Mouse (Mus musculus) hindbrain, embryonic 15.5 days (tissue): ENCODE measurements at regions not wholly inside any gene's neighbourhood (a gene's known extent, or its start where the extent isn't known, plus 50 kb on each side); places are given as distances from the start of the nearest gene placed in this dataset.

Experiments used
- ATAC-seq: fragments of 200-750 bp; cut with Nextera tagmentation; 2 replicates; pipeline ENCODE4 v1.8.0; 2017; ENCODE audit warnings: low read depth, moderate number of reproducible peaks, moderate TSS enrichment; ENCODE audit not compliant: low FRiP score
- H3K27ac ChIP-seq: fragments of 300-500 bp; sonication (generic); replicated peaks from 2 replicates; pipeline ENCODE4 v1.5.1; 2015; ENCODE audit warnings: mild to moderate bottlenecking, inconsistent platforms
- H3K27me3 ChIP-seq: fragments of 300-500 bp; sonication (generic); 2 replicates; pipeline ENCODE4 v1.6.1; 2015; ENCODE audit warnings: control low read depth, inconsistent platforms
- H3K36me3 ChIP-seq: fragments of 300-500 bp; sonication (generic); 2 replicates; pipeline ENCODE4 v1.6.1; 2015; ENCODE audit warnings: control low read depth, inconsistent platforms
- H3K4me1 ChIP-seq: fragments of 300-500 bp; sonication (generic); replicated peaks from 2 replicates; pipeline ENCODE4 v1.6.1; 2015; ENCODE audit warnings: control low read depth, inconsistent platforms
- H3K4me2 ChIP-seq: fragments of 300-500 bp; sonication (generic); 2 replicates; pipeline ENCODE4 v1.6.1; 2015; ENCODE audit warnings: moderate library complexity, mild to moderate bottlenecking, inconsistent platforms
- H3K4me3 ChIP-seq: fragments of 300-500 bp; sonication (generic); 2 replicates; pipeline ENCODE4 v1.5.1; 2015; ENCODE audit warnings: mild to moderate bottlenecking, inconsistent platforms
- H3K9ac ChIP-seq: fragments of 300-500 bp; sonication (generic); 2 replicates; pipeline ENCODE4 v1.6.1; 2015; ENCODE audit warnings: inconsistent platforms
- H3K9me3 ChIP-seq: fragments of 300-500 bp; sonication (generic); 2 replicates; pipeline ENCODE4 v1.6.1; 2016; ENCODE audit warnings: control low read depth, inconsistent platforms
- WGBS: fragments of 180-500 bp; shearing (Covaris S2); methylation state at CpG from one replicate; pipeline ENCODE4 v1.1.7; 2015; 5-methylcytosine and 5-hydroxymethylcytosine counted together

- Histone ChIP-seq H3K9me3 (no peaks in the 10 kb centered on the region), H3K27me3 (no peaks in the 10 kb centered on the region), H3K36me3 (no peaks in the 10 kb centered on the region), H3K4me2 (no peak overlapping the region), H3K27ac (no peak overlapping the region), H3K4me1 (peaks cover 13% of the 10 kb centered on the region), H3K9ac (no peak overlapping the region), H3K4me3 (no peak overlapping the region)
- ATAC-seq: no peak
- 91% methylated on average over 10 of the region's 10 CpGs for WGBS
Measured at GRCm38 (mm10) chr14:68022925-68023324, 1271.2 kb downstream of the Synb start.

DNA sequence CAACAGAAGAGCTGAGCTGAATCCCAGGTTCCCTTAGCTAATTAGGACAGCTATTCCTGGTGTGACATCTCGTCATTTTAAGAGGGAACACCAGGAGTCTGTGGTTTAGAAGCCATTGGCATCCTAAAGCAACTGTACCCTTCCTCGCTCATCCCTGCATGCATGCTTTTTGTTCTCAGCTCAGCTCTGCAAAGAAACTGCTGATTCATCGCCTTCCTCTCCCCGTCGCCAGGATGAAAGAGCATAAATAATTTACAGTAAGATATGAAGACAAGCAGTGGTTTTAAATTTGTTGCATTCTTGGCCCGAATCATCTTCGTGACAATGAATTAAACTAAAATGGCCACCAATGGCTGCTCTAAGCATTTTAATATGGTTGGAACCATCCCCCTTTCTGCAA is 1272.9 kb downstream of the Synb start:
- H3K9me3 ChIP-seq: no peaks in the 10 kb centered on the region
- H3K36me3 ChIP-seq: no peaks in the 10 kb centered on the region
- H3K27me3 ChIP-seq: no peaks in the 10 kb centered on the region
- no peak overlapping the region for H3K4me3 ChIP-seq
- peaks cover 13% of the 10 kb centered on the region for H3K4me1 ChIP-seq
- H3K4me2 ChIP-seq: no peak overlapping the region
- 49% methylated on average over 7 of the region's 7 CpGs for WGBS
- peak overlapping the region; percentile 68 for H3K27ac ChIP-seq
- peak; percentile 66; the same call in 1 of the 2 replicates for ATAC-seq
- no peak overlapping the region for H3K9ac ChIP-seq

DNA sequence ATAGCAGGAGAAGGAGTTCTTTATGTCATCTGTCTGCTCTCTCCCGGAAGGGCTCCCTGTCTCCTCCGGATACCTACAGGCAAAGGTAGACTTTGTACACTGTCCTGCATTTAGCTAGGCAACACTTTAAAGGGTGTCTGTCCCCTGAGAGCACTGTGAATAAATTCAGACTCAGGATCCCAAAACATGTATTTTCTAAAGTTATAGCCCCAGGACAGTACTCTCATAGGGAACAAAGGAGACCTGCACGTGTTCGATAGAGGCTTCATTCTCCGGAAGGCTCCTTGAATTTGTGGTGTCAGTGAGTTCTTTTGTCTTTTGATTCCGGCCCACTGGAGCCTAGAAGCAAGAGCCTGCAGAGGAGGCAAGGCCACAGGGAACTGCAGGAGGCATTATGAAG is 1273.3 kb downstream of the Synb start:
- ATAC-seq: no peak

GRCm38 (mm10) chr14:68018686-68019085 is 1275.4 kb downstream of the Synb start:
- Histone ChIP-seq H3K9ac (no peak overlapping the region), H3K27ac (no peak overlapping the region; the same call in 1 of the 2 replicates)
- ATAC-seq: no peak

More for the DNA sequence above, 1273.3 kb downstream of the Synb start:
- Histone ChIP-seq H3K27ac (peak overlapping the region; percentile 68), H3K9ac (no peak overlapping the region), H3K9me3 (no peaks in the 10 kb centered on the region), H3K4me3 (no peak overlapping the region), H3K36me3 (no peaks in the 10 kb centered on the region), H3K27me3 (no peaks in the 10 kb centered on the region), H3K4me1 (peaks cover 13% of the 10 kb centered on the region), H3K4me2 (no peak overlapping the region)
- 28% methylated on average over 6 of the region's 6 CpGs for WGBS

DNA sequence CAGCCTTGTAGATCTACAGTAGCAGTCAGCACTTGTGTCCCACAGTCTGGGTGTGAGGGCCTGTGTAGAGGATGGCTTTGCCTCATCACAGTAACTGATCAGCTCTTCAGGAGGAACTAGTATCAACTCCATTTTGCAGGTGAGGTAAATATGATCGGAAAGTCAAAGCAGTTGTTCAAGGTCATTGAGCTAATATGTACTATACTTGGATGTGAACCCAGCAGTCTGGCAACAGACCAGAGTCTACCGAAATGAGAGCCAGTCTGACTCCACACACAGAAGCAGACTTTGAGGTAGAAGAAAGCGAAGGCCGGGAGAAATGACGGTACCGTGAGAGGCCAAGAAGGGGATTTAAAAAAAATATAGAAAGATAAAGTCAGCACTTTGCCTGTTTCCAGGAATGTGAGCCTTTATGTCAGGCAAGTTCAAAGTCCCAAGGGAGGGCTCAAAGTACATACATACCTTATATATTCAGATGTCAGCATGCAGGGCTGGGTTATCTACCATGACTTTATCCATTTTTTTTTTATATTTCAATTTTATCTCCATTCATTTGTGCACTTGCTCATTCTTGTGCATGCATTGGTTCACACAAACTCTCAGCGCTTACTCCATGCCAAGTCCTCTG is 1297.2 kb downstream of the Synb start:
- H3K27me3 ChIP-seq: no peaks in the 10 kb centered on the region
- ATAC-seq: no peak
- WGBS: 86% methylated on average over 7 of the region's 7 CpGs

More at GRCm38 (mm10) chr14:68018686-68019085, 1275.4 kb downstream of the Synb start:
- no peak overlapping the region for H3K4me3 ChIP-seq
- H3K4me2 ChIP-seq: no peak overlapping the region
- no peaks in the 10 kb centered on the region for H3K9me3 ChIP-seq
- H3K36me3 ChIP-seq: no peaks in the 10 kb centered on the region
- H3K4me1 ChIP-seq: peaks cover 13% of the 10 kb centered on the region
- H3K27me3 ChIP-seq: no peaks in the 10 kb centered on the region

GRCm38 (mm10) chr14:67993611-67994051 is 1300.5 kb downstream of the Synb start:
- 60% methylated on average over 13 of the region's 13 CpGs for WGBS
- ATAC-seq: no peak

More for the DNA sequence above, 1297.2 kb downstream of the Synb start:
- H3K4me2 ChIP-seq: no peak overlapping the region
- H3K4me3 ChIP-seq: no peak overlapping the region
- no peaks in the 10 kb centered on the region for H3K36me3 ChIP-seq
- H3K9me3 ChIP-seq: no peaks in the 10 kb centered on the region
- peaks cover 4% of the 10 kb centered on the region; the same call in 1 of the 2 replicates for H3K4me1 ChIP-seq
- H3K9ac ChIP-seq: no peak overlapping the region
- no peak overlapping the region for H3K27ac ChIP-seq

GRCm38 (mm10) chr14:67993142-67993541 is 1301.0 kb downstream of the Synb start:
- ATAC-seq: peak; percentile 71; the same call in 1 of the 2 replicates

More at GRCm38 (mm10) chr14:67993611-67994051, 1300.5 kb downstream of the Synb start:
- peak overlapping the region; percentile 42 for H3K4me2 ChIP-seq
- H3K36me3 ChIP-seq: no peaks in the 10 kb centered on the region
- H3K9ac ChIP-seq: no peak overlapping the region
- no peaks in the 10 kb centered on the region for H3K9me3 ChIP-seq
- H3K4me1 ChIP-seq: peaks cover 4% of the 10 kb centered on the region; the same call in 1 of the 2 replicates
- H3K27me3 ChIP-seq: no peaks in the 10 kb centered on the region
- no peak overlapping the region for H3K4me3 ChIP-seq
- H3K27ac ChIP-seq: no peak overlapping the region

DNA sequence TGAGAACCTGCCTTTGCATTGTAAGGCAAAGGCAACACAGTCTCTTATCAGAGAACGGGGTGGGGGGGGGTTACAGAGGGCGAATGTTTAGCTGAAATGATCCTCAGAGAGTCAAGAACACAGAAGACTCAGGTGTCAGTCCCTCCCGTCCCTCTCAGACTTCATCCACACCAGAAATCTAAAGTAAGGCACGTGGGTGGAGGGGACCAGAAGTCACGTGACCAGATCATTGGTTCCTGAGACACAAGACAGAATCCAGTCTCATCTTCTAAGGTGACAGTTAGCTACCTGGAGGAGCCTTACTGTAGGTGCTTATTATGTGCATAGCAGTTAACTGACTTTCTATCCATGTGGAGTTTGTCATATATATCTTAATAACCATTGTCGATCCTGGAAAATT is 1302.0 kb downstream of the Synb start:
- WGBS: 70% methylated on average over 6 of the region's 6 CpGs
- H3K27ac ChIP-seq: no peak overlapping the region
- H3K4me1 ChIP-seq: peaks cover 4% of the 10 kb centered on the region; the same call in 1 of the 2 replicates
- H3K9me3 ChIP-seq: no peaks in the 10 kb centered on the region
- H3K9ac ChIP-seq: no peak overlapping the region
- no peak for ATAC-seq
- H3K36me3 ChIP-seq: no peaks in the 10 kb centered on the region
- no peaks in the 10 kb centered on the region for H3K27me3 ChIP-seq
- H3K4me2 ChIP-seq: no peak overlapping the region
- no peak overlapping the region for H3K4me3 ChIP-seq

More at GRCm38 (mm10) chr14:67993142-67993541, 1301.0 kb downstream of the Synb start:
- Histone ChIP-seq H3K9ac (no peak overlapping the region), H3K9me3 (no peaks in the 10 kb centered on the region), H3K4me1 (peaks cover 4% of the 10 kb centered on the region; the same call in 1 of the 2 replicates), H3K4me2 (peak overlapping the region; percentile 42), H3K27ac (no peak overlapping the region), H3K4me3 (no peak overlapping the region), H3K27me3 (no peaks in the 10 kb centered on the region), H3K36me3 (no peaks in the 10 kb centered on the region)
- 14% methylated on average over 8 of the region's 8 CpGs for WGBS

GRCm38 (mm10) chr14:67990271-67990670 is 1303.8 kb downstream of the Synb start:
- WGBS: 80% methylated on average over 3 of the region's 3 CpGs

More at GRCm38 (mm10) chr14:67990271-67990670, 1303.8 kb downstream of the Synb start:
- no peaks in the 10 kb centered on the region for H3K27me3 ChIP-seq
- ATAC-seq: no peak
- H3K9me3 ChIP-seq: no peaks in the 10 kb centered on the region
- H3K4me3 ChIP-seq: no peak overlapping the region
- H3K27ac ChIP-seq: no peak overlapping the region
- H3K4me1 ChIP-seq: peaks cover 4% of the 10 kb centered on the region; the same call in 1 of the 2 replicates
- H3K9ac ChIP-seq: no peak overlapping the region
- no peaks in the 10 kb centered on the region for H3K36me3 ChIP-seq
- no peak overlapping the region for H3K4me2 ChIP-seq
